Mouse (Mus musculus): ENCODE results near the gene Kcnk3. TPM values are rescaled to one million over a fixed set of nuclear protein-coding genes. Genes with fewer than 3 reads are reported as not detected.

The Kcnk3 gene
- total RNA-seq, 1 experiment: 0.31 TPM

DNA sequence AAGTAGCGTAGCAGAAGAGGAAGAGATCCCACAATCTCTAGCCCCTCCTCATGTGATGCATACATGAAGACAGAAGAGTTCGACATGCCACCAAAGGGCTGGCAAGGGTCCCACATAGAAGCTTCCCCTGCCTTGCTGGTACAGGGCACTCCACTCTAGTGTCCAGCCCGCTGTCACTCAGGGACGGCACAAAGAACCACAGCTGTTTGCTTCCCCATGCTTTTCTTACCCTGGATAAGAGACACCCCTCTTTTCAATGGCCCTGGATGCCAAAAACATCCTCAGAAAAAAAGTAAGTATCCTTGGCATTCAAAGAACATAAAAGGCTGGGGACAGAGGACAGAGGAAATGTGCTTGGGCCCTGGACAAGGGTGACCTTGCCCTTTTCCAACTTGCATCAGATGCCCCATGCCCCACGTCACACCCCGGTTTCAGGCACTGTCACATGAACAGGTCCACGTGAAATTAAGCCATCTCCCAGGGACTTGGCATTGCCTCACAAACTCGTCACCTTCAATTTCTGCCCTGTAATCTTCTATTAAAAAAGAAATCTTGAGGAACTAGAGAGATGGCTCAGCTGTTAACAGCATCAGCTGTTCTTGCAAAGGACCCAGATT lies 36.8 kb upstream of the Kcnk3 start:
- Histone ChIP-seq H3K36me3 (ENCODE audit: control insufficient read depth, insufficient read depth, low read length, poor library complexity, severe bottlenecking) (no peaks in the 10 kb centered on the region), H3K27ac (ENCODE audit: insufficient read depth, low read depth, low read length, poor library complexity, severe bottlenecking) (no peak overlapping the region), H3K9ac (ENCODE audit: insufficient read depth, low read depth, low read length, poor library complexity, severe bottlenecking) (no peak overlapping the region), H3K4me1 (ENCODE audit: control insufficient read depth in 2 of 2, insufficient read depth in 2 of 2, low read length in 2 of 2, poor library complexity in 1 of 2) (no peaks in the 10 kb centered on the region), H3K9me3 (ENCODE audit: control insufficient read depth, insufficient read depth, low read depth, low read length) (no peaks in the 10 kb centered on the region), H3K4me3 (ENCODE audit: insufficient read depth in 1 of 2, low read depth in 1 of 2, low read length in 2 of 2, poor library complexity in 1 of 2, severe bottlenecking in 1 of 2) (no peak overlapping the region)
- in situ Hi-C loops (cut with MboI; ENCODE audit: low sequenced_read_pairs in 2 of 2, unreplicated experiment in 2 of 2): no loop called here
- no peak for DNase-seq (ENCODE audit: low read depth, low spot score)
- TF ChIP-seq CHD2 (IDR thresholded peaks at IDR 0.05; ENCODE audit: low read depth, low read length): no peak
- TF ChIP-seq HCFC1 (IDR thresholded peaks at IDR 0.05; ENCODE audit: borderline replicate concordance, insufficient read depth, low read length): no peak
- TF ChIP-seq ZNF384 (IDR thresholded peaks at IDR 0.05; ENCODE audit: low read depth, low read length): no peak
- no peak for TF ChIP-seq ZC3H11A (IDR thresholded peaks at IDR 0.05; ENCODE audit: borderline replicate concordance, low read depth, low read length)
- no peak for TF ChIP-seq MAFK (IDR thresholded peaks at IDR 0.05; ENCODE audit: insufficient read depth, low read depth, low read length)

DNA sequence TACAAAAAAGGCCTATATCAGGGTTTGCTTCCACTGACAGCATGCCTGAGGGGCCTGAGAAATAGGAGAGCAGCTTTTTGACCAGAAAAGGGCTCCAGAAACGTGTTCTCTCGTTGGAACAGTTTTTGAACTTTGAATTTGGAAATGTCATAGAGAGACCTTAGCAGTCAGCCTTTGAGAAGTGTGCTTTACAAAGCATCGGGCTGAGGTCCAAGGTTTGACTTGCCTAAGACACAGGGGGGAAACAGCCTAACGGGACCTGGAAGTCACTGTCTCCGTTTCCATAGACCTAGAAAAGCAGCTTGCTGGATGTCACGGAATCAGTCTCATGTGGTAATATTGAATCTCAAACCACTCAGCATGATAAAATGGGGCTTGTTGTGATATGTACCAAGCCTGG lies 36.0 kb upstream of the Kcnk3 start:
- Histone ChIP-seq H3K36me3 (ENCODE audit: control insufficient read depth, insufficient read depth, low read length, poor library complexity, severe bottlenecking) (no peaks in the 10 kb centered on the region), H3K9ac (ENCODE audit: insufficient read depth, low read depth, low read length, poor library complexity, severe bottlenecking) (no peak overlapping the region), H3K27ac (ENCODE audit: insufficient read depth, low read depth, low read length, poor library complexity, severe bottlenecking) (no peak overlapping the region), H3K4me3 (ENCODE audit: insufficient read depth in 1 of 2, low read depth in 1 of 2, low read length in 2 of 2, poor library complexity in 1 of 2, severe bottlenecking in 1 of 2) (no peak overlapping the region), H3K9me3 (ENCODE audit: control insufficient read depth, insufficient read depth, low read depth, low read length) (no peaks in the 10 kb centered on the region), H3K4me1 (ENCODE audit: control insufficient read depth in 2 of 2, insufficient read depth in 2 of 2, low read length in 2 of 2, poor library complexity in 1 of 2) (no peaks in the 10 kb centered on the region)
- in situ Hi-C loops (cut with MboI; ENCODE audit: low sequenced_read_pairs in 2 of 2, unreplicated experiment in 2 of 2): no loop called here
- TF ChIP-seq ZC3H11A (IDR thresholded peaks at IDR 0.05; ENCODE audit: borderline replicate concordance, low read depth, low read length): no peak
- no peak for TF ChIP-seq MAFK (IDR thresholded peaks at IDR 0.05; ENCODE audit: insufficient read depth, low read depth, low read length)
- TF ChIP-seq CHD2 (IDR thresholded peaks at IDR 0.05; ENCODE audit: low read depth, low read length): no peak
- no peak for TF ChIP-seq HCFC1 (IDR thresholded peaks at IDR 0.05; ENCODE audit: borderline replicate concordance, insufficient read depth, low read length)
- no peak for TF ChIP-seq ZNF384 (IDR thresholded peaks at IDR 0.05; ENCODE audit: low read depth, low read length)
- no peak for DNase-seq (ENCODE audit: low read depth, low spot score)

DNA sequence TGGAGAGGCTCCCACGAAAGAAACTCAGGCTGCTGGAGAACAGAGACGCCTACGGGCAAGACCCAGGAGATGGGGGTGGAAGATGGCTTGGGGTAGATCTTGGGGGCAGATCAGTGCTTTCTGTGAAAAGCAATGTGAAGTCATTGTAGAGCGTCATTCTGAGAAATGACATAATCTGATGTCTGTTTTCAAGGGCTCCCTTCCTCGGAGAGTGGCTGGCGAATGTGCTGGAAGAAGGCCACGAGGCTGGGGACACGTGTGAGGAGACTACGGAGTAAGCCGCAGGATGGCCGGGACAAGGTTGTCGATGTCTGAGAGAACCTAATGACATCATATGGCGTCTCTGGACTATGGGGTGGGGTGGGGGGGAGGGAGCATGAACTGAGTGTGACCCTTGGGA lies 34.0 kb upstream of the Kcnk3 start:
- in situ Hi-C loops (cut with MboI; ENCODE audit: low sequenced_read_pairs in 2 of 2, unreplicated experiment in 2 of 2): no loop called here
- H3K9me3 ChIP-seq (ENCODE audit: control insufficient read depth, insufficient read depth, low read depth, low read length): no peaks in the 10 kb centered on the region
- no peaks in the 10 kb centered on the region for H3K36me3 ChIP-seq (ENCODE audit: control insufficient read depth, insufficient read depth, low read length, poor library complexity, severe bottlenecking)
- no peak overlapping the region for H3K4me3 ChIP-seq (ENCODE audit: insufficient read depth in 1 of 2, low read depth in 1 of 2, low read length in 2 of 2, poor library complexity in 1 of 2, severe bottlenecking in 1 of 2)
- no peak for TF ChIP-seq ZNF384 (IDR thresholded peaks at IDR 0.05; ENCODE audit: low read depth, low read length)
- TF ChIP-seq HCFC1 (IDR thresholded peaks at IDR 0.05; ENCODE audit: borderline replicate concordance, insufficient read depth, low read length): no peak
- TF ChIP-seq MAFK (IDR thresholded peaks at IDR 0.05; ENCODE audit: insufficient read depth, low read depth, low read length): no peak
- TF ChIP-seq ZC3H11A (IDR thresholded peaks at IDR 0.05; ENCODE audit: borderline replicate concordance, low read depth, low read length): no peak
- no peak for TF ChIP-seq CHD2 (IDR thresholded peaks at IDR 0.05; ENCODE audit: low read depth, low read length)
- no peak overlapping the region for H3K9ac ChIP-seq (ENCODE audit: insufficient read depth, low read depth, low read length, poor library complexity, severe bottlenecking)
- no peak for DNase-seq (ENCODE audit: low read depth, low spot score)
- H3K4me1 ChIP-seq (ENCODE audit: control insufficient read depth in 2 of 2, insufficient read depth in 2 of 2, low read length in 2 of 2, poor library complexity in 1 of 2): no peaks in the 10 kb centered on the region
- H3K27ac ChIP-seq (ENCODE audit: insufficient read depth, low read depth, low read length, poor library complexity, severe bottlenecking): no peak overlapping the region

DNA sequence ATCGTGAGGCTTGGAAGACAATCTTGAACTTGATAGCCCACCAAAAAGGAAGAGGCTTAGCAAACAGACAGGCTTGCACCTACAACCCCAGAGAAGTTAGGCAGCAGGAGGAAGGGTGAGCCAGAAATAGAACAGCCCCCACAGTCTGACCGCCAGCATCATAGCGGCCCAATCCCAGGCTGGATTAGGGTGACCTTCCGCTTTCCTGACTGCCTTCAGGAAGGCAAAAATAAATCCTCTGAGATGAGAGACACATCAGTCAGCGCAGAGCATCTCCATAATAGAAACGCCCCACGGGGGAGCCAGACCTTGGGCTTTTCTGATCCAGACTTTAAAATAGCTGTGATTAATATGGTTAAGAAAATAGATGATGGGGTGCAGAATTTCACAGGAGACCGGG lies 33.0 kb upstream of the Kcnk3 start:
- in situ Hi-C loops (cut with MboI; ENCODE audit: low sequenced_read_pairs in 2 of 2, unreplicated experiment in 2 of 2): no loop called here
- Histone ChIP-seq H3K4me3 (ENCODE audit: insufficient read depth in 1 of 2, low read depth in 1 of 2, low read length in 2 of 2, poor library complexity in 1 of 2, severe bottlenecking in 1 of 2) (no peak overlapping the region), H3K36me3 (ENCODE audit: control insufficient read depth, insufficient read depth, low read length, poor library complexity, severe bottlenecking) (no peaks in the 10 kb centered on the region), H3K27ac (ENCODE audit: insufficient read depth, low read depth, low read length, poor library complexity, severe bottlenecking) (no peak overlapping the region), H3K9ac (ENCODE audit: insufficient read depth, low read depth, low read length, poor library complexity, severe bottlenecking) (no peak overlapping the region), H3K4me1 (ENCODE audit: control insufficient read depth in 2 of 2, insufficient read depth in 2 of 2, low read length in 2 of 2, poor library complexity in 1 of 2) (no peaks in the 10 kb centered on the region), H3K9me3 (ENCODE audit: control insufficient read depth, insufficient read depth, low read depth, low read length) (no peaks in the 10 kb centered on the region)
- TF ChIP-seq ZNF384 (IDR thresholded peaks at IDR 0.05; ENCODE audit: low read depth, low read length): no peak
- no peak for TF ChIP-seq CHD2 (IDR thresholded peaks at IDR 0.05; ENCODE audit: low read depth, low read length)
- TF ChIP-seq MAFK (IDR thresholded peaks at IDR 0.05; ENCODE audit: insufficient read depth, low read depth, low read length): no peak
- TF ChIP-seq HCFC1 (IDR thresholded peaks at IDR 0.05; ENCODE audit: borderline replicate concordance, insufficient read depth, low read length): no peak
- TF ChIP-seq ZC3H11A (IDR thresholded peaks at IDR 0.05; ENCODE audit: borderline replicate concordance, low read depth, low read length): no peak
- no peak for DNase-seq (ENCODE audit: low read depth, low spot score)
